Mouse (Mus musculus) cerebellum, adult 9-11 months (tissue): ENCODE results near the gene Cracr2b.
"Not testable (repeated sequence)": the region's sequence is repeated elsewhere in the genome, so short reads cannot be mapped to it uniquely, and the experiment has no call there.

ENCODE experiments used
- DNase-seq: peaks from one replicate; pipeline ENCODE4 v3.0.0; 2022

The Cracr2b gene

GRCm38 (mm10) chr7:141433517-141434400, 27.1 kb upstream of the Cracr2b start:
- DNase-seq: peak; percentile 84

- DNase-seq: peak; percentile 90
Measured at GRCm38 (mm10) chr7:141434464-141434863, 26.4 kb upstream of the Cracr2b start.

- peak; percentile 85 for DNase-seq
Measured at GRCm38 (mm10) chr7:141435129-141435855, 25.6 kb upstream of the Cracr2b start.

DNA sequence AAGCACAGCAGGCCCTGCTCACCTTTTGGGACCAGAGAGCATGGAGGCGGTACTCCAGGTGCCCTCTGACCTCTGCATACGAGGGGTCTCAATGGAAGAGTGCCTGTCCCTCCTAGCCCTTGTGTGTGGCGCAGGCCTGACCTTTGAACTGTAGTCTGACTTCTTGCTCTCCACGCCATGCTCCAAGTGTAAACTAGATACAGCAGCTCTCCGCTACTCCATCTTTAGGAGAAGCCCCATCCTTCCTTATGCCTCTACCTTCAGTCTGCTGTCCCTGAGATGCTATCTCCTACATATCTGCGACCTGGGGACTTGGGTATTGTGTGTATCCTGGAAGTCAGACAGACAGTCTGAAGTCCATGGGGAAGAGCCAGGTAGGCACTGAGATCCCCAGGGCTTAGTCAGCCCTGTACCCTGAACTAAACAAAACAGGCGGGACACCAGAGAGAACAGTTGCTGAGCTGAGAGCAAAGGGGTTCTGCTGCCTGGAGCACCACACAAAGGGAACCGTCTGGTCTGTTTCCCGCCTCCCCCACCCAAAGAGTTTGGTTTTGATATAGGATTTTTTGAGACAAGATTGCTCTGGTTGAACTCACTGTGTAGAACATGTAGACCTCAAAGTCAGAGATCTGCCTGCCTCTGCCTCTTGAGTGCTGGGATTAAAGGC, 24.9 kb upstream of the Cracr2b start:
- DNase-seq: no peak

DNA sequence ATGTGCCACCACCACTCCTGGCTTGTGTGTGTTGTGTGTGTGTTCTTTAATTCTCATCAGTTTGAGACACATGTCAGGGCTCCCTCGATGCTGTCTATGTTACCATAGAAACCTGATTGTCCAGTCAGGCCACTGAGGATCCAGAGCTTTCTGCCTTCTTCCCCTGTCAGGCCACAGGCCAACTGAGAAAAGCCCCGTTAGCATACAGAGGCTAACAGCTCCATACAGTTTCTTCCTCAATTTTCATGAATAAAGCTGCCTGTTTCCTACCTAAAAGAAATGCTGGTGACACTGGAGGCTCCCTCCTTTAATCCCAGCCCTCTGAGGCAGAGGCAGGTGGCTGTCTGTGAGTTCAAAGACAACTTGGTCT, 24.4 kb upstream of the Cracr2b start:
- peak; percentile 54 for DNase-seq

DNA sequence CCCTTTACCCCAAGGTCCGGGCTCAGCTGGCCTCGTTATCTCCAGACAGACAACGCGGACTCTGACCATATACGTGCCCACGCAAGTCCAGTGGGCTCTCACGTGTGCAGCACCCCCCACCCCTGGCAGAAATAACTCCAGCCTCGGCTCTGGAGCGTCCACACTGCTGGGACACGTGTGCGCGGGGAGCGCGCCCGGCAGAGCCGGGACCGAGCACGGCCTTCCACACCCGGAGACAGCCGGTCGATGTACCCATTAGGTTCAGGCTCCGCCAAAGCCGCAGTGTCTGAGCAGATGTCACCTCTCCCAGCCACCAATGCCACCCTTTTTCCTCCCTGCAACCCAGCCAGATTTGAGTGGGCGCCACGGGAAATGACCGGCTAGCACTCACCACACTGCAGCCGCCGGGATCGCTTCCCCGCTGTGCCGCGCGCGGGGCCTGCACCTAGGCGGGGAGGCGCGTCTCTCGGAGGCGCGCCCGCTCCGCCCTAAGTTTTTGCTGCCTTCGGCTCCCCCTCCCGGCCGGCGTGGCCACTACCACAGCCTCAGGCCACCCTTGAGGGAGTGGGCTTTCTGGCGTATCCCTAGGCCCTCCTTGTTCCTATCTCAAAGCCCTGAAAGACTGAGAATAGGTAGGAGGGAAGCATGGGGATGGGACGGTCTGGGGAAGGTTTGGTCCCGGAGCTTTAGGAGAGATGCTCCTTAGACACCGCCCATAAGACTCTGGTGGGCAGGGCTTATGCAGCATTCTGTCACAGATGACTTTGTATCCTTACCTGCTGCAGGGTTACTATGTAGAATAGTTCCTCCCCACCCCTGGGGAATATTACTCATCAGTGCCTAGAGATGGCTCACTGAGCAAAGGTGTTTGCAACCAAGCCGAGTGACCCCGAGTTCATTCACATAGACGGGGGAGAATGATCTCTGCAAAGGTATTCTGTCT, 23.4 kb upstream of the Cracr2b start, which contains the start of gene Slc25a22:
Gene Slc25a22 (minus strand): TSS at position 715 of the 943 bp plus-strand sequence.
- DNase-seq: peak; percentile 90

DNA sequence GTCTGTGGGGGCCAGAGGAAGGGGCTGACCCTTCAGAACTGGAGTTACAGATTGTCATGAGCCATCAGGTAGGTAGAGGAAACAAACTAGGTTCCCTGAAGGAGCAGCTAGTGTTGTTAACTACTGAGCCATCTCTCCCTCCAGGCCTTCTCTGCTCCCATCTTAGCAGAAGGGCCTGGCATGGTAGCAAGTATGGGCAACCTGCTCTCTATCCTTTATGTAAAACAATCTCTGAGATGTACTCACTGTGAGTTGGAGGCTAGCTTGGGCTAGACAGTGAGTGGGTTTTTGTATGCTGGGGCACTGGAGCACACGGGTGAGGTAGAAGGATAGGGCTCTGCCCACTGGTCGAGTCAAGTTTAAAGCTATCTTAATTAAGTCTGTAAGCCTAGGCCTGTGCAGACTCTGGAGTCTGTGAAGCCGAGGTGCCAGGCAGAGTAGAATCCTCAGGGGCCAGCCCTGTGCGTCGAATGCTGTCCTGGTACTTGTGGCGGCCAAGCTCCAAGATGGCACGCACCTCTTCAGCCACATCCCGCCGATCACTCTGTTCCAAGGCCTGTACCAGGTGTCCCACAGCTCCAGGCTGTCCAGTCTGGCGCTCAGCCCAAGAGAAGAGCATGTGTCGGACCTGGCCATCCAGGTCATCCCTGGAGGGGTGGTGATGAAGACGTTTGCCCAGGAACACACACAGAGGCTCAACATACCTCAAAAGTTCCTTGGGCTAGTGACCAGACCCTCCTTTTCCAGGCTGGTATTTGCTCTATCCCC, 22.5 kb upstream of the Cracr2b start:
- peak; percentile 94 for DNase-seq

DNA sequence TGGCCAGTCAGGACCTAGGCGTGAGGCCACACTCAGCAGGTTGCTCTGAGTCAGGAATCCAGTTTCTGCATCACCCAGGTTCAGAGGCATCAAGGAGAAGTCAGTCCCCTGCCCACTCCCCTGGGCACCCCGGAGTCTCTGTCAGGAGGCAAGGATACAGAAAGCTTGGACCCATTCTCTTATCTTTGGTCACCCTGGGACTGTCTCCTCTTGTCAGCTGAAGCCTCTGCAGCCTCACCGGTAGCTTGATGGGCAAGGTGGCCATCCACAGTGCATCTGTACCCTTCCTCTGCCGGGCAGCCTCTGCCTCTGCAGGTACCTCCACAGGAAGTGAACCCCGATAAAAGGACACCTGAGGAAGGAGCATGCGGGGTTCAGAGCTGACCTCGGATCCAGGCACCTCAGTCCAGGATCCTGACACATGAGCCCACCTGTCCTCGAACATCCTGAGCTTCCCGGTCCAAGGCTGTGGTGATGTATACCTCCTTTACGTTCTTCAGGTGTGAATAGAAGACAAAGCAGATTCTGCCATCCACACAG, 21.7 kb upstream of the Cracr2b start:
- DNase-seq: peak; percentile 65

DNA sequence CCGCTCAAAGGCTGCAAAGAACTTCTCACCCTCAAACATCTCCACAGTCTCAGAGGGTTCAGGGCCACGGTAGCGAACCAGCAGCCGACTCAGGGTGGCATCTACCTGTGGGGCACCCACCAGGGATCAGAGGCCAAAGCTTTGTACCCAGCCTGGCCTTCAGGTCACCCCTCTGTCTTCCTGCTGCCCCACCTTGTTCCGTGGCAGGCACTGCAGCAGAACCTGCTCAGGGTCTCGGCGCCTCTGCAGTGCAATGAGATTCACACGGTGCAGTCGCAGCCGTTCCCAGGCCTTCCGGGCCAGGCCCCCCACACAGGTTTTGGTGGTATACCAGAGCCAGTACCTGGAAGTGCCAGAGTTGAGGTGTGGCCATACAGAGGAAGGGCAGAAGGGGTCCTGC, 21.1 kb upstream of the Cracr2b start:
- DNase-seq: peak; percentile 72

DNA sequence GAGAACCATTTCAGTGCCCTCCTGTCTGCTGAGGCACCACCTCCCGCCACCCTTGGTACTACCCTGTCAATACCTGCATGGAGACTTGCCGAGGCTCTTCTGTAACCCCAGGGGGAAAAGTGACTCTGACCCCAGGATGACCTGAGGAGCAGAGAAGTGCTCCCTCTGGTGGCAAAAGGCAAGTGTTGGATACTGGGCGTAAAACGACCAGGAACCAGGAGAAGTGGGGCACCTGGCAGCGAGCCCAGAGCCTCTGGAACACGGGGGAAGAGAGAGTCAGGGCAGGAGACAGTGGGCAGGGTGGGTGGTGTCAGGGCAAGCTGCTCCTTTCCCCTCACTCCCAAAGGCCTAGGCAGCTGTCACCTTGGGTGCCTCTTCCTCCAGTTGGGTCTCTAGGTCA, 20.3 kb upstream of the Cracr2b start:
- DNase-seq: peak; percentile 85

DNA sequence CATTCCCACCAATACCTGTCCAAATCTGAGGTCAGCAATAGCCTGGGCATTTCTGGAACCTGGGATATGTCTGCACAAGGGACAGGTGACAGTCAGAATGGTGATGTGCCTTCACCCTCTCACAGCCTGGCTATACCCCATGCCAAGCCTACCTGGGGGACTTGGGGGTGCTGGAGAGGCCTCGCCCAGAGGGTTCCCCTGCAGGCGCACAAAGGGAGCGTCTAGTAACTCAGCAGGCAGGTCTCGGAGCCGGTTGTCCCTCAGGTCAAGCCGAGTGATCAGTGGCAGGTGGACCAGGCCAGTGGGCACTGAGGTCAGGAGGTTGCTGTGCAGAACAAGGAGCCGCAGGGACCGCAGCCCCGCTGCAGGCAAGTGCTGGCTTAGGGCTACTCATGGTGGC, 19.4 kb upstream of the Cracr2b start:
- DNase-seq: peak; percentile 63

- DNase-seq: no peak
Measured at GRCm38 (mm10) chr7:141442199-141442598, 18.7 kb upstream of the Cracr2b start.

DNA sequence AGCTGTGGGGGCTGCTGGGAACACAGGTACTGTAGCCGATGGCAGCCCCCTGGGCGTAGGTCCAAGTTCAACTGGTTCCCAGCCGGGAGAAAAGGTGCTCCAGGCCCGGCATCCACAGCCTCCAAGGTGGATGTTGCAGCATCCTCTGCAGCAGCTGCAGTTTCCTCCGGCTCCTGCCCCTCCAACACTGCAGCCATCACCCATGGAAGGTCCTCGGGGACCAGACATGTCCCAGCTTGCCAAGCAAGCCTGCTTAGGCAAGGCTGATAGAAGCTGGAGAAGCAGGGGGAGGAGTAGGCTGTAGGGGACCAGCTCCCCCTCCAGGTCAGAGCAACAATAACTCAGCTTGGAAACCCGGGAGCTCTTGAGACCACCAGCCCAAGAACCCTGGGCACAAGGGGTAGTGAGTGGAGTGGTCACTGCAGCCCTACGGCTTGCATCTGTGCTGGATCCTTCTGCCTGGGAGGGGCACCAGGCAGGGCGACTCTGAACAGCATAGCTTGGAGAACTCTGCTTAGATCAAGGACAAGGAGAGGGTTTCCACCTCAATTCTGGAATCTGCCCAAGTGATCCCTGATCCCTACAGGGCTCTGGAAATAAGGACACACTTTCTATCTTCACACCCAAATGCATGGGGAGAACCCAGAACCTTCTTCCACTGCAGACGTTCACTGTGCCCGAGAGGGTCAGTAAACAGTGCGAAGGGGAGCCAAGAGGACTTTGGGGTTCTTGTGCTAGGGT, 17.6 kb upstream of the Cracr2b start:
- peak; percentile 64 for DNase-seq

- DNase-seq: peak; percentile 47
Measured at GRCm38 (mm10) chr7:141443828-141444237, 17.1 kb upstream of the Cracr2b start, which contains the start of gene Pidd1. Gene Pidd1 (minus strand): TSS chr7:141444025.

- DNase-seq: not testable (repeated sequence)
Measured at GRCm38 (mm10) chr7:141446374-141446773, 14.5 kb upstream of the Cracr2b start.

DNA sequence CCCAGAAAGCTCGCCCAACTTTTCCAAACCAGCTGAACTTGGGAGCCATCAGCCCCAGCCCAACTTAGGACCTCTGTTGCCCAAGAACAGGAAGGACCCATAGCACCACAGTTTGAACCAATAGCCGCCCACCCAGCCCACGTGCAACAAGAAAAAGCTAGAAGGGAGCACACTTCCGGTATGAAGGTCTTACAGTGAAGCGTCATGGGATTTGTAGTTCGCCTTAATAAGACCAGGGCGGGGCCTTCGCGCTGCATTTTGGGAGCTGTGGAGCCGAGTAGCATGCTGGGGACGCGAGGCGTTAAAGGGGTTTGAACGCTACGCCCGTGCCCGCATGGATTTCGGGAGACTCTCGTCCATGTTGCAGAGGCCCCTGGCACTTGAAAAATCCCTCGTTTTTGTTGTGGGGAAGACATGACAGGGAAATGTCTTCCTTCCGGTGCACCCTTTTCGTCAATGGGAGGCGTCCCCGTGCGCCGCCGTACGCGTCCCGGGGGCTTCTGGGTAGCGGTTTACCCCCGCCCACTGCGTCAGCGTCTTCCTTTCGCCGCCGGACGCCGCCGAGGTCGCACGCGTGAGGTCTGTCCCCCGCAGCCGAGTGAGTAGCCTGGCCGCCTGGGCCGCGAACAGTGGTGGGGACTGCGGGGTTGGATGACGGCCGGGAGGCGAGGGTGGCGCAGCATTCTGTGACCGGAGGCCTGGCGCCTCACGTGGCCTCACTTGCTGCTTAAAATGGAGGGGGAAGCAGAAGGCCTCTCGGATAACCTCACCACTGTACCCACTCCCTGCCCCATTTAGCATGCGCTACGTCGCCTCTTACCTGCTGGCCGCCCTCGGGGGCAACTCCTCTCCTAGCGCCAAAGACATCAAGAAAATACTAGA, 13.5 kb upstream of the Cracr2b start, which contains the start of gene Rplp2:
Gene Rplp2 (plus strand): TSS at position 261 of the 882 bp plus-strand sequence.
- peak; percentile 94 for DNase-seq

GRCm38 (mm10) chr7:141451928-141452327, 9.0 kb upstream of the Cracr2b start:
- DNase-seq: no peak

- no peak for DNase-seq
Measured at GRCm38 (mm10) chr7:141453636-141454035, 7.3 kb upstream of the Cracr2b start.

- DNase-seq: peak; percentile 91
Measured at GRCm38 (mm10) chr7:141454967-141455551, 5.8 kb upstream of the Cracr2b start, which contains the start of gene Pnpla2. Gene Pnpla2 (plus strand): TSS chr7:141455198.
